Mouse (Mus musculus) neutrophil, adult 5-6 weeks (primary cell): ENCODE results near the gene Nme4. TPM values are rescaled to one million over a fixed set of nuclear protein-coding genes. Genes with fewer than 3 reads are reported as not detected.

ENCODE experiments used
- total RNA-seq: library from RNA; stranded (forward); fragments of 200-1000 nt; gene quantifications from 2 replicates; pipeline ENCODE4 v1.2.3, GENCODE M21; 2017

The Nme4 gene
- total RNA-seq, 1 experiment from 2014 or later: 2.7 TPM

Other genes with a start within 250 kb of the Nme4 start
- gene Wdr90, start 234.1 kb downstream of the Nme4 start, total RNA-seq: 7.4 and 8.4 TPM in 2 replicates
- gene Mcrip2, start 226.8 kb downstream of the Nme4 start, total RNA-seq: 1.2 TPM in 1 of 2 replicates, not detected in the other
- 5.8 and 7.1 TPM in 2 replicates for gene Mettl26, start 220.5 kb downstream of the Nme4 start, total RNA-seq
- 2.0 and 3.0 TPM in 2 replicates for gene Wfikkn1, start 214.7 kb downstream of the Nme4 start, total RNA-seq
- gene Rab40c, start 175.9 kb downstream of the Nme4 start, total RNA-seq: 6.5 and 7.8 TPM in 2 replicates
- 23.3 and 28.6 TPM in 2 replicates for gene Pigq, start 150.7 kb downstream of the Nme4 start, total RNA-seq
- gene Nhlrc4, start 150.6 kb downstream of the Nme4 start, total RNA-seq: not detected in 2 replicates
- not detected in 2 replicates for gene A930017K11Rik, start 143.0 kb downstream of the Nme4 start, total RNA-seq
- gene Capn15, start 109.8 kb downstream of the Nme4 start, total RNA-seq: 9.2 and 10.2 TPM in 2 replicates
- gene Rab11fip3, start 26.0 kb downstream of the Nme4 start, total RNA-seq: 2.8 and 3.7 TPM in 2 replicates
- gene Decr2, start 5.3 kb downstream of the Nme4 start, total RNA-seq: 5.0 and 5.5 TPM in 2 replicates
- gene Tmem8, start 17.7 kb upstream of the Nme4 start, total RNA-seq: 15.5 and 17.3 TPM in 2 replicates
- 10.7 and 19.7 TPM in 2 replicates for gene Mrpl28, start 27.9 kb upstream of the Nme4 start, total RNA-seq
- 152 and 244 TPM in 2 replicates for gene Axin1, start 43.1 kb upstream of the Nme4 start, total RNA-seq
- gene Pdia2, start 103.5 kb upstream of the Nme4 start, total RNA-seq: not detected in 2 replicates
- 1.5 and 3.6 TPM in 2 replicates for gene Rgs11, start 107.3 kb upstream of the Nme4 start, total RNA-seq
- not detected in 2 replicates for gene Arhgdig, start 112.2 kb upstream of the Nme4 start, total RNA-seq
- 17.6 and 18.3 TPM in 2 replicates for gene Fam234a, start 148.6 kb upstream of the Nme4 start, total RNA-seq
- gene Luc7l, start 157.3 kb upstream of the Nme4 start, total RNA-seq: 99.0 and 102 TPM in 2 replicates